Mouse (Mus musculus): ENCODE results near the gene Gh. TPM values are rescaled to one million over a fixed set of nuclear protein-coding genes. Genes with fewer than 3 reads are reported as not detected.

The Gh gene
- polyA plus RNA-seq, 1 experiment from 2014 or later = not detected

DNA sequence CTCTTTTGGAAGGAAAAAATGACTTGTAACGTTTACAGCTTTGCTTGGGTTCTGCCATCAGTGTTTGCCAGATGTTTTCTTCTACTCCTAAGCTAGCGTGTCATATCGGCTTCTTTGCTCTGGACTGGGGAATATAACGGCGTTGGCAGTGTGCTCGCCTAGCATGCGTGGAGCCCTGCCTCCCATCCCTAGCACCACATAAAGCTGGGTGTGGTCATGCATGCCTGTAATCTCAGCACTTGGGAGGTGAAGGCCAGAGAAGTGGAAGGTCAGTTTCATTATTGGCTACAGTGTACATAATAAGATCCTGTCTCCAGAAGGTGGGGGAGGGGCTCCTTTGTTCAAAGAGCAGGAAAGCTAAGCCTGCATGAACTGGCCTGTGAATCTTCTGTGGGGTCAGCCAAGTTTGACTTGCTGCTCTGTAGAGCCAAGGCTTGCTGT is 26.7 kb downstream of the Gh start:
- no peak for ATAC-seq
- Histone ChIP-seq H3K27me3 (0 out of 2 replicates have a peak, but pooled peaks cover 8% of the 10 kb centered on the region), H3K4me1 (replicated peaks) (peaks cover 32% of the 10 kb centered on the region), H3K9ac (replicated peaks) (no peak overlapping the region), H3K36me3 (no peaks in the 10 kb centered on the region), H3K4me2 (replicated peaks) (no peak overlapping the region), H3K27ac (no peak overlapping the region), H3K4me3 (replicated peaks) (no peak overlapping the region), H3K9me3 (no peaks in the 10 kb centered on the region)
- 86% methylated on average over 7 of the region's 7 CpGs for WGBS

DNA sequence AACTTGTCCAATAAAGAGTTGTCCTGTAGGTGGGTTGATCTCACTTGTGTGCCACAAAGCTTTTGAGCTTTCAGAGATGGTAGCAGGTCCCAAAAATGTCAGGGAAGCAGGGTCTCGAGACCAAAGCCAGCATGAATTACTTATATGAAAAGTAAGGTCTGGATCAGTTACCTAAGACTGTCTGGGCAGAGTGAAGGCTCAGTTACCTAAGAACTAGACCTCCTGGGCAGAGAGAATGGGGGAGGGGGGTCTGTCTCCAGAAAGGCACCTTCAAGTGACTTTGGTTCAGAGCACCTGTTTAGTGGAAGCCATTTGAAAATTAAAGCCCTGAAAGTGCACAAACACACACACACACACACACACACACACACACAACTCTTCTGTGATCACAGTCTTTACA is 27.3 kb downstream of the Gh start:
- Histone ChIP-seq H3K4me3 (replicated peaks) (no peak overlapping the region), H3K4me1 (replicated peaks) (peaks cover 34% of the 10 kb centered on the region), H3K9me3 (no peaks in the 10 kb centered on the region), H3K27me3 (0 out of 2 replicates have a peak, but pooled peaks cover 8% of the 10 kb centered on the region), H3K36me3 (no peaks in the 10 kb centered on the region), H3K9ac (replicated peaks) (no peak overlapping the region), H3K4me2 (replicated peaks) (no peak overlapping the region), H3K27ac (no peak overlapping the region)
- ATAC-seq = no peak
- 84% methylated on average over 1 of the region's 1 CpGs for WGBS

DNA sequence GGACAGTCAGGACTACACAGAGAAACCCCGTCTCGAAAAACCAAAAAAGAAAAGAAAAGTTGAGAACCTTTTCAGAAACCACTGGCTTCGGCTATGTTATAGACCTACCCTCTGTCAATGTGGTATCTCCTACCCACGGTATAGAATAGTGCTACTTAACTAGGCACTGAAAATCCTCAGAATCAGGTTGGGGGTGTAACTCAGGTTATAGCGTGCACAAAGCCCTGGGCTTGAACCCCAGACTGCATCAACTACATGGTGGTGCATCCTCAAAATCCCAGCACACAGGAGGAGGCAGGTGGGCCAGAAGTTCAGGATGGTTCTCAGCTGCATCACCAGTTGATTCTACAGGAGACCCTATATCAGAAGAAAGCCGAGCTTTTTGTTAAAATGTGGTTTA is 27.9 kb downstream of the Gh start:
- 0 out of 2 replicates have a peak, but pooled peaks cover 8% of the 10 kb centered on the region for H3K27me3 ChIP-seq
- no peak overlapping the region for H3K9ac ChIP-seq (replicated peaks)
- H3K36me3 ChIP-seq = no peaks in the 10 kb centered on the region
- ATAC-seq = no peak
- peaks cover 40% of the 10 kb centered on the region for H3K4me1 ChIP-seq (replicated peaks)
- H3K4me2 ChIP-seq (replicated peaks) = peak overlapping the region; percentile 89
- 0 out of 2 replicates have a peak overlapping the region, but pooled peaks have one; percentile 89 for H3K27ac ChIP-seq
- H3K9me3 ChIP-seq = no peaks in the 10 kb centered on the region
- H3K4me3 ChIP-seq (replicated peaks) = no peak overlapping the region
- 96% methylated on average over 6 of the region's 6 CpGs for whole genome bisulfite sequencing

DNA sequence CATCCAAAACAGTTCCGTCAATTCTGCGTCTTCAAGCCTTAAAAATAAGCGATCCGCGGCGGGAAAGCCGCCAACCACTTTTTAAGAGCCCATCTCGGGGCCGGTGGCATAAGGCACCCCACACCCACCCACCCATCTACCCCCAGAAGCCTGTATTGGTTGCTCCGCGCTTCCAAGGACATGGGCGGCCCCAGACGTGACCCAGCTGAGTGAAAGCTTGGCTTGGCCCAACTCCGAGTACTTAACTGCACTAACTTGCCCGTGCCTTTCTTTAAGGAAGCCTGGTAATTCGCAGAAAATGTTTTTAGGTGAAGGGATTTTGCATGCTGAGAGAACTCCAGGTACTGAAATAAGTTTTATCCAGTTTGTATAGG is 28.4 kb downstream of the Gh start:
- Histone ChIP-seq H3K4me3 (replicated peaks) (peak overlapping the region; percentile 97), H3K27ac (peak overlapping the region; percentile 89), H3K9me3 (no peaks in the 10 kb centered on the region), H3K4me1 (replicated peaks) (peaks cover 45% of the 10 kb centered on the region), H3K36me3 (no peaks in the 10 kb centered on the region), H3K27me3 (0 out of 2 replicates have a peak, but pooled peaks cover 8% of the 10 kb centered on the region), H3K9ac (replicated peaks) (peak overlapping the region; percentile 49; the same call in 1 of the 2 replicates), H3K4me2 (replicated peaks) (peak overlapping the region; percentile 89)
- WGBS = 20% methylated on average over 16 of the region's 16 CpGs
- ATAC-seq = peak; percentile 32

DNA sequence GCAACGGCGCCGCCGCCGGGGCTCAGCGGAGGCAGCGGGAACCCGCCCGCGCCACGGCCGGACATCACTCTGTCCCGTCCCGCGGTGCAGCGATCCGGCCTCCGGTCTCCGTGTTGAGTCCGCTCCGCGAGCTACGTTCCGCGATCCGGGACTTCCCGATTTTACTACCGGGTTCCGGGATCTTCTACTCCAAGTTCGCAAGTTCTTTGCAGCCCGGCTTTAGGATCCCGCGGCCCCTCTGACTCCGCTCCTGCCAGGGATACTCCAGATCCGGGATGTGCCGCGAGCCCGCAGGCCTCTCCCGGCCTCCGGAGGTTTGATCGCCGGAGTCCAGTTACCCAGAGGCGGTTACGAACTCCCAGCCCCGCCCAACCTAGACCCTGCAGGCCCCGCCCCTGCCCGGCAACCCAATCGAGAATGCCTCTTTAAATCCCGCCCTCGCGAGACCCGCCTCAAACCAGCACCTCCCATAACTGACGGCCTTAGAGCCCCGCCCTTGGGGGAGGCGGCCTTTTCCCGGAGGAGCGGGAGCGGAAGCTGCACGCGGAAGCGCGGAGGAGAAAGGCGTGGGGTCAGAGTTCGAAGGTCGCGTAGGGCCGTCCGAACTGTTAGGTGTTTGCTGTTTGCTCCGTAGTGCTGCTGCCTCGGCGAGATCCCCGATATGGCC is 28.9 kb downstream of the Gh start, which contains the start of gene Smarcd2:
Gene Smarcd2, minus strand, starts transcription at position 329 of the 667 bp plus-strand sequence.
- under 1% methylated on average over 72 of the region's 72 CpGs for WGBS
- H3K27ac ChIP-seq = peak within 1 kb of the TSS; percentile 89
- peak; percentile 93 for ATAC-seq
- peak within 1 kb of the TSS; percentile 89 for H3K4me2 ChIP-seq (replicated peaks)
- H3K4me3 ChIP-seq (replicated peaks) = peak within 1 kb of the TSS; percentile 97
- peak within 1 kb of the TSS; percentile 96 for H3K9ac ChIP-seq (replicated peaks)
- no peaks in the 10 kb centered on the region for H3K36me3 ChIP-seq
- H3K4me1 ChIP-seq (replicated peaks) = peaks cover 50% of the 10 kb centered on the region
- H3K27me3 ChIP-seq = 0 out of 2 replicates have a peak, but pooled peaks cover 4% of the 10 kb centered on the region
- no peaks in the 10 kb centered on the region for H3K9me3 ChIP-seq

DNA sequence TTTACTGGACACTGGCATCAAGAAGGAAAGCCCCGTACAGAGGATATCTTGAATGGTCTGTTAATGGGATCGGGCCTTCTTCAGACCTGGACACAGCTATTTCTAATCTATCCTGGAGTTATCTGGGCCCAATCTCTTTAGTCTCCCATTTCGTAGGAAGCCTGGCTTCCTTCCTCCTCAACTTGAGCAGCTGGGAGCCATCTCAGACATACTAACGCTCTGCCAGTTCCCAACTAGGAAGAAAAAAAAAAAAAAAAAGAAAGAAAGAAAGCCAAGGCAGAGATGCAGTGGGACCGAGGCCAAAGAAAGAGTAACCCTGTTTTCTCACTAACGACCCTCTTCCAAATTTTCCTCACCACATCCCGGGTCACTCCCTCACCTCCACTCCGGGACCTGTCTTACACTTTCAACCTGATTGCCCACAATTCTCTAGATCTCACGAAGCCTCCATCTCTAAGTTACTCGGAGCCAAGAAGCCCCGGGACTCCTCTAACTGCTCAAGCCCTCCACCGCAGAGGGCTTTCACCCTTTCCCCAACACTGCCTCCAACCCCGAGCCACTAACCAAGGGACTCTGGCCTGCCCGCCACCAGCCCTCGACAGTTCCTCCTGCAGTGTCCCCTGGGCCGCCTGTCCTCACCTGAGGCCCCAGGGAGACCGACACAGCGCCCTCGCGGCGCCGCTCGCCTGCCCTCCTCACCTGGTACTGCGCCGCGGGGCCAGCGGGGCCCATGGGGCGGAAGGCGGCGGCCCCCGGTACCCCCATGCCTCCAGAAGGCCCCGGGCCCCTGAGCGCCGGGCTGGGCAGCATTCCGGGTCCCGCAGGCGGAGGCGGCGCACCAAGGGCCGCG is 29.6 kb downstream of the Gh start:
- Histone ChIP-seq H3K27me3 (no peaks in the 10 kb centered on the region), H3K4me3 (replicated peaks) (peak overlapping the region; percentile 97), H3K9me3 (no peaks in the 10 kb centered on the region), H3K4me1 (replicated peaks) (peaks cover 56% of the 10 kb centered on the region), H3K27ac (peak overlapping the region; percentile 89), H3K4me2 (replicated peaks) (peak overlapping the region; percentile 89), H3K9ac (replicated peaks) (peak overlapping the region; percentile 96), H3K36me3 (peaks cover 4% of the 10 kb centered on the region)
- ATAC-seq = peak; percentile 31
- WGBS = 2% methylated on average over 41 of the region's 41 CpGs

DNA sequence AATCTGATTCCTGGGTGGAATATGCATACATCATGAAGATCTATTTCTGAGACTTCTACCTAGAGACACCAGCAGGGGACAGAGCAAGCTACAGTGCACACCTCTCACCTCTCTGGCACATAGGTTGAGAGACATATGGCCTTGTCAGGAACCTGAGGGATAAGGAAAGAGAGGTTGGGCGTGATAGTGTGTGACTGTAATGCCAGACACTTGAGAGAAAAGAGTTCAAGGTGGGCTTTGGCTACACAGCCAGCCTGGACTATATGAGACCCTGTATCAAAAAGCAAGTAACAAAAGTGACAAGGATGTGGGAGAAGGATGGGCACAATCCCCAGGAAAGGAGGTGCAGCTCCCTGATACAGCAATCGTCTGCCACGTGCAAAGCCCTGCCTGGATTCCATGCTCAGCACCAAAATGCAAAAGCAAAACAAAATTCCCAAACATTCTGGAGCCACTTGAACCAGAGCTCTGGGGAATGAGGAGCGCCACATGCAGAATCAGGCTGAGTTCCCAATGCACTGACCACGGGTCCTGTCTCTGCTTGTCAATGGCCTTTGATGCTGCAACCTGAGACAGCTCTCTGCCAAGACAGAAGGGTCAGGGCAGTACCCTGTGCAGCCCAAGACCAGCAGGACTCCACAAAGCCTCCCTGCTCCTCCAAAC is 30.4 kb downstream of the Gh start:
- Histone ChIP-seq H3K4me3 (replicated peaks) (peak overlapping the region; percentile 97), H3K27me3 (no peaks in the 10 kb centered on the region), H3K4me2 (replicated peaks) (peak overlapping the region; percentile 89), H3K36me3 (peaks cover 12% of the 10 kb centered on the region), H3K9ac (replicated peaks) (peak overlapping the region; percentile 96), H3K27ac (0 out of 2 replicates have a peak overlapping the region, but pooled peaks have one; percentile 32), H3K4me1 (replicated peaks) (peaks cover 56% of the 10 kb centered on the region), H3K9me3 (no peaks in the 10 kb centered on the region)
- ATAC-seq = no peak
- 55% methylated on average over 5 of the region's 5 CpGs for whole genome bisulfite sequencing

DNA sequence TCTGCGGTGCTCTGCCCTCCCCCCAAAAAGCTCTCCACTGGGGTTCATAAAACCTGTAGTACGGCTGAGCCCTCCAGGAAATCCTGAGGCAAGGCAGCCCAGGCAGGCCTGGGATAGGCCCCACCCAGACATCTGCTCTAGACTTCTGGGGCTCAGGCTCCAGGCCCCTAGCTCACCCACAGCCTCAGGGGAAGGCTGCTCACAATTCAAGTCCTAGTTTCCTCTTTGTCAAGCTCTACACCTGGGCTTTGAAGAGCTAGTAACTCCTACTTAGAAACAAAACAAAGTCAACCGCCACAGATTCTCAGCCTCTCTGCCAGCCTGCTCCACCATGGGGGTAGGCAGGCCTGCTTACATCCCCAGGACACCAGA is 32.6 kb downstream of the Gh start:
- Histone ChIP-seq H3K27me3 (no peaks in the 10 kb centered on the region), H3K4me1 (replicated peaks) (peaks cover 49% of the 10 kb centered on the region), H3K9ac (replicated peaks) (peak overlapping the region; percentile 51), H3K36me3 (peaks cover 34% of the 10 kb centered on the region), H3K27ac (peak overlapping the region; percentile 75), H3K9me3 (no peaks in the 10 kb centered on the region), H3K4me3 (replicated peaks) (no peak overlapping the region), H3K4me2 (replicated peaks) (peak overlapping the region; percentile 19; the same call in 1 of the 2 replicates)
- 53% methylated on average over 3 of the region's 3 CpGs for WGBS
- no peak for ATAC-seq

DNA sequence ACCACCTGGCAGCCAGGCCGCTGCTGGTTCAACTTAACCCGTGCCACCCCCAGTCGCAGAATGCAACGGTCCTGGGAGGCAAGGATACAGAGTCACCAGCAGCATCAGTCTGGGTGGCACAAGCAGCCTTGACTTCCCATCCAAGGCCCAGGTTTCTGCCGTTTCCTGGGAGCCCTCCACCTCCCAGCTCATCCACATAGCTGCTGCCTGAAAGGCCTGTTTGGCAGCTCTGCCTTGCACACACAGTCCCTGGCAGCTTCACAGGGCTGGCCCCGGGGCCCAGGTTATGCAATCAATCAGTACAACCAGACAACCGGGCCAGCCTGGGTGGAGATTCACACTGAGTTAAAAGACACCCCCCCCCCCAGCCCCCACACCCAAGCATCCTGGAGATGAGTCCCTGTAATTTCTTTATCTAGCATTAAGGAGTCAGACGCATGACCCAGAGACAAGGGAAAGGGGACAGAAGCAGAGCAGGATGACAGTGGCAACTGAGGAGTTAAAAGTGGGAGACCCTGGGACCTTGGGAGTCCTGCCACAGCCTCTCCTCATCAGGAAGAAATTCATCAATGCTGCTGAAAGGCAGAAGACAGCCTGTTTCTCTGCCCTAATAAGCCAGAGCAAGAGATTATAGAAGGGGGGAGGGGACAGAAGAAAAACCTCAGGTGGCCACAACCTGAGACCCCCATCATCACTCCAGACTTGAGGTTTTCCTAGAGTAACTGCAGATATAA is 33.2 kb downstream of the Gh start:
- no peak for ATAC-seq
- Histone ChIP-seq H3K4me1 (replicated peaks) (peaks cover 47% of the 10 kb centered on the region), H3K4me2 (replicated peaks) (peak overlapping the region; percentile 19), H3K36me3 (peaks cover 40% of the 10 kb centered on the region), H3K9me3 (no peaks in the 10 kb centered on the region), H3K9ac (replicated peaks) (peak overlapping the region; percentile 51), H3K27ac (peak overlapping the region; percentile 75), H3K4me3 (replicated peaks) (no peak overlapping the region), H3K27me3 (no peaks in the 10 kb centered on the region)
- 75% methylated on average over 8 of the region's 8 CpGs for WGBS

DNA sequence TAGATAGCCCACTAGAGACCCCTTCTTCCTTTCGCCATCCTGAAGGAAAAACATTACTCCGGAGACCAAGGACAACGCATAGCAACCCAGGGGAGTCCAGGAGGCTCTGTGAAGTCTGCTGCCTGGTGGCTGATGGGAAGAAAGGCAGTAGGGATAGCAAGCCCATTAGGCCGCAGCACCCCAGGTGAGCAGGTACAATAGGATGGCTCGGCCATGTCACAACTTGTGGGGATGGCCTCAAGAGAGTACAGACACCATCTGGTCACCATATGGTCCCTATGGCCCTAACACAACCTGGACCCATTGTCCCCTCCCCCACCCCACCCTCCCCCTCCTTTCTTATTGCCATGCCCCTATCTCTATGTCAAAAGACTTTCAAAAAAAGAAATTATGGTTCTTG is 33.8 kb downstream of the Gh start:
- Histone ChIP-seq H3K27me3 (no peaks in the 10 kb centered on the region), H3K4me2 (replicated peaks) (no peak overlapping the region), H3K36me3 (peaks cover 46% of the 10 kb centered on the region), H3K9me3 (no peaks in the 10 kb centered on the region), H3K27ac (peak overlapping the region; percentile 75; the same call in 1 of the 2 replicates), H3K4me1 (replicated peaks) (peaks cover 43% of the 10 kb centered on the region), H3K9ac (replicated peaks) (0 out of 2 replicates have a peak overlapping the region, but pooled peaks have one; percentile 51), H3K4me3 (replicated peaks) (no peak overlapping the region)
- ATAC-seq = no peak
- WGBS = 74% methylated on average over 5 of the region's 5 CpGs

DNA sequence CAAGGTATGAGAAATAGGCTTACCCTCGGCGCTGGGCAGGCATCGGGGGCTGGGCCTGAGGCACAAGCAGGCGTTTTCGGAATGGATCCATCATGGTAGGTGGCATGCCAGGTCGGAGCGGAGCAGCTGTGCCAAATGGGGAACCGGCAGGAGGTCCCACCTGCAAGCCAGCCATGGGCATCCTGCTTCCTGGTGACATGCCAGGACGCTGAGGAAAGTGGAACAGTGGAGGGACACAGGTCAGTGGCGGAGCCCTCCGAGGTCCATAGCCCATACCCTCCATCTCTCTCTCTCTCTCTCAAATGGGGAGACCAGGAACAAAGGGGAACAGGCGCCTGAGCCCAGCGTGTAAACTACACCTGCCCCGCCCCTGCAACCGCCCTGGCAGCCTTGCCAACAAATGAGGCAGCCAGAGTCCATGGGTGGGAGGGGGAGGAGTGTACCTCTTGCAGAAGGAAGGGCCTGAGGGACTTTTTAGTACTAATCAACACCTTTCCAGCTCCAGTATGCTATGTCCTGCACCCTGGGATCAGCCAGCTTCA is 34.3 kb downstream of the Gh start:
- Histone ChIP-seq H3K36me3 (peaks cover 51% of the 10 kb centered on the region), H3K9ac (replicated peaks) (no peak overlapping the region), H3K27me3 (no peaks in the 10 kb centered on the region), H3K4me2 (replicated peaks) (no peak overlapping the region), H3K4me1 (replicated peaks) (peaks cover 43% of the 10 kb centered on the region), H3K9me3 (no peaks in the 10 kb centered on the region), H3K27ac (no peak overlapping the region), H3K4me3 (replicated peaks) (no peak overlapping the region)
- no peak for ATAC-seq
- WGBS = 82% methylated on average over 15 of the region's 15 CpGs
